Mouse (Mus musculus) MEL (cell line): ENCODE measurements around the gene Hebp2.

Source experiments
- CTCF ChIP-seq, 3 experiments: IDR thresholded peaks in 2 of 3; conservative IDR thresholded peaks in 1 of 3; 2 replicates each; pipeline ENCODE4 v1.5.1; 2011 to 2012; ENCODE audit warnings: low read length in 3 of 3, low read depth in 2 of 3, mild to moderate bottlenecking in 2 of 3, improper control_type of control experiment in 1 of 3, inconsistent platforms in 1 of 3, mixed read lengths in 1 of 3, moderate library complexity in 1 of 3; ENCODE audit not compliant: control insufficient read depth in 1 of 3, insufficient read depth in 1 of 3, poor library complexity in 1 of 3, severe bottlenecking in 1 of 3
- GATA1 ChIP-seq: IDR thresholded peaks from 2 replicates; pipeline ENCODE4 v1.6.1; 2011; ENCODE audit warnings: low read depth, low read length, improper control_type of control experiment
- MAFK ChIP-seq: IDR thresholded peaks from 2 replicates; pipeline ENCODE4 v1.6.1; 2011; ENCODE audit warnings: low read depth, mild to moderate bottlenecking, low read length, improper control_type of control experiment, borderline replicate concordance
- MAZ ChIP-seq: IDR thresholded peaks from 2 replicates; pipeline ENCODE4 v1.6.1; 2012; ENCODE audit warnings: low read depth, mild to moderate bottlenecking, inconsistent platforms, low read length, improper control_type of control experiment
- MEF2A ChIP-seq: IDR thresholded peaks from 2 replicates; pipeline ENCODE4 v1.6.1; 2014; ENCODE audit warnings: low read depth, mild to moderate bottlenecking, inconsistent platforms, low read length, improper control_type of control experiment; ENCODE audit not compliant: poor library complexity, insufficient replicate concordance, severe bottlenecking; ENCODE audit errors: extremely low read depth
- MYC ChIP-seq: IDR thresholded peaks from 2 replicates; pipeline ENCODE4 v1.6.1; 2011; ENCODE audit warnings: low read depth, mild to moderate bottlenecking, low read length, improper control_type of control experiment, moderate library complexity
- POLR2A ChIP-seq, 2 experiments: IDR thresholded peaks; 2 replicates each; pipeline ENCODE4 v1.6.1; 2011 to 2012; ENCODE audit warnings: low read length in 2 of 2, mild to moderate bottlenecking in 2 of 2, control low read depth in 1 of 2, improper control_type of control experiment in 1 of 2, low read depth in 1 of 2, moderate library complexity in 1 of 2; ENCODE audit not compliant: control insufficient read depth in 1 of 2, insufficient read depth in 1 of 2, poor library complexity in 1 of 2
- RCOR1 ChIP-seq: IDR thresholded peaks from 2 replicates; pipeline ENCODE4 v1.6.1; 2012; ENCODE audit warnings: low read depth, mild to moderate bottlenecking, inconsistent platforms, low read length, improper control_type of control experiment
- USF1 ChIP-seq: IDR thresholded peaks from 2 replicates; pipeline ENCODE4 v1.6.1; 2014; ENCODE audit warnings: low read depth, mild to moderate bottlenecking, inconsistent platforms, low read length, improper control_type of control experiment, moderate library complexity
- USF2 ChIP-seq, 2 experiments: IDR thresholded peaks; 2 replicates each; pipeline ENCODE4 v1.6.1; 2011 to 2012; ENCODE audit warnings: improper control_type of control experiment in 2 of 2, low read length in 2 of 2, borderline replicate concordance in 1 of 2, inconsistent platforms in 1 of 2, low read depth in 1 of 2, mild to moderate bottlenecking in 1 of 2; ENCODE audit not compliant: insufficient read depth in 1 of 2
- ZC3H11A ChIP-seq: IDR thresholded peaks from 2 replicates; pipeline ENCODE4 v1.6.1; 2012; ENCODE audit warnings: low read depth, mild to moderate bottlenecking, inconsistent platforms, low read length, improper control_type of control experiment
- ZNF384 ChIP-seq: IDR thresholded peaks from 2 replicates; pipeline ENCODE4 v1.6.1; 2012; ENCODE audit warnings: low read depth, mild to moderate bottlenecking, inconsistent platforms, low read length, improper control_type of control experiment

GRCm38 (mm10) chr10:18545309-18545708 lies 567 bp downstream of the Hebp2 start:
- TF ChIP-seq MAZ (no peak), GATA1 (no peak), MEF2A (no peak), ZNF384 (no peak), RCOR1 (no peak), POLR2A (IDR thresholded peaks at IDR 0.05; ENCODE audit: control insufficient read depth in 1 of 2, insufficient read depth in 1 of 2, low read depth in 1 of 2, low read length in 2 of 2, poor library complexity in 1 of 2) (no peak), MAFK (no peak), USF2 (IDR thresholded peaks at IDR 0.05; ENCODE audit: borderline replicate concordance in 1 of 2, insufficient read depth in 1 of 2, low read depth in 1 of 2, low read length in 2 of 2) (no peak), USF1 (no peak), CTCF (IDR thresholded peaks at IDR 0.05 in 2 of 3, conservative IDR thresholded peaks at IDR 0.05 in 1 of 3; ENCODE audit: control insufficient read depth in 1 of 3, insufficient read depth in 1 of 3, low read depth in 2 of 3, low read length in 3 of 3, poor library complexity in 1 of 3, severe bottlenecking in 1 of 3) (no peak), ZC3H11A (no peak), MYC (no peak)
